Comparison of ENCODE assay signal across 15 mouse cellular contexts in the genomic region with DNA sequence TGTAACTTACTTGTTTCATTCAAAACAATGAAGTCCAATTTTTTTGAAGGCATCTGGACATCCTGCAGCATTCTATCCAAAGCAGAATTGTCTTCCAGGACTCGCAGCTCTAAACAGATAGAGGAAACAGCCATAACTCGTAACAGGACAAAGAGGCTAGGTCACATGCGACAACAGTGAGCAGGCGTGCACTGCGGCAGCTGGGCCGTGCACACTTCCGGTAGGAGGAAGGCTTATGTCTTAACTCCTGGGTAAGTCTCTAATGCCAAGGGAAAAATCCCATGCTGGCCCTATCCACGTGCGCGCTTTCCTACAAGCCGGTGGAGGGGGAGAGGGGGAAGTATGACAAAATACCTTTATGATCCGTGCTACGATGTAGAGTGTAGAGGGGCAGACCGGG.
"Had no signal": no experiment of that assay in that cellular context is flagged by ENCODE, and none has a peak within 500 bp of the region (broad histone marks: within the 10 kb centered on the region; RNA-seq: fewer than 3 reads in every experiment).

No protein-coding gene starts in this region.

- H3K27ac ChIP-seq: layer of hippocampus, adult 2 months; liver, embryonic 13.5 days; lung, embryonic 15.5 days; macrophage; midbrain, embryonic 10.5 days; midbrain, embryonic 15.5 days; neural tube, embryonic 13.5 days had no signal

- H3K4me2 ChIP-seq: liver, embryonic 13.5 days; lung, embryonic 15.5 days; midbrain, embryonic 15.5 days; neural tube, embryonic 13.5 days had no signal

- H3K36me3 ChIP-seq: liver, embryonic 13.5 days; lung, embryonic 15.5 days; midbrain, embryonic 10.5 days; midbrain, embryonic 15.5 days; neural tube, embryonic 13.5 days had no signal

- H3K9ac ChIP-seq: liver, embryonic 13.5 days; liver, postnatal 0 days; lung, embryonic 15.5 days; midbrain, embryonic 15.5 days; neural tube, embryonic 13.5 days had no signal

- DNase-seq: kidney, adult 11 months; kidney, postnatal 10 days; kidney, postnatal 4 days; liver; liver, embryonic 13.5 days; liver, postnatal 0 days; lung, postnatal 14 days; thymus, adult 18-20 months; thymus, postnatal 25 days had no signal

- H3K27me3 ChIP-seq: liver, embryonic 13.5 days; lung, embryonic 15.5 days; midbrain, embryonic 15.5 days; neural tube, embryonic 13.5 days had no signal

- H3K9me3 ChIP-seq: liver, embryonic 13.5 days; lung, embryonic 15.5 days; midbrain, embryonic 10.5 days; midbrain, embryonic 15.5 days; neural tube, embryonic 13.5 days had no signal

- ATAC-seq: liver, postnatal 0 days; midbrain, embryonic 15.5 days had no signal

- H3K4me1 ChIP-seq: liver, embryonic 13.5 days; lung, embryonic 15.5 days; midbrain, embryonic 15.5 days; neural tube, embryonic 13.5 days had no signal

- H3K4me3 ChIP-seq: layer of hippocampus, adult 2 months; liver, embryonic 13.5 days; lung, embryonic 15.5 days; midbrain, embryonic 10.5 days; midbrain, embryonic 15.5 days; neural tube, embryonic 13.5 days had no signal
